Mouse (Mus musculus) heart, embryonic 13.5 days (tissue): ENCODE measurements around the gene Naa15. TPM values are rescaled to one million over a fixed set of nuclear protein-coding genes. Genes with fewer than 3 reads are reported as not detected.

Experiments
- ATAC-seq: fragments of 200-750 bp; cut with Nextera tagmentation; 2 replicates; pipeline ENCODE4 v1.8.0; 2017; ENCODE audit warnings: moderate TSS enrichment; ENCODE audit not compliant: insufficient number of reproducible peaks, low FRiP score, low TSS enrichment; ENCODE audit errors: extremely low read depth
- H3K27ac ChIP-seq: fragments of 300-500 bp; sonication (generic); replicated peaks from 2 replicates; pipeline ENCODE4 v1.5.1; 2015; ENCODE audit warnings: moderate library complexity, mild to moderate bottlenecking, inconsistent platforms
- H3K27me3 ChIP-seq: fragments of 300-500 bp; sonication (generic); replicated peaks from 2 replicates; pipeline ENCODE4 v1.6.1; 2015; ENCODE audit warnings: mild to moderate bottlenecking, inconsistent platforms
- H3K36me3 ChIP-seq: fragments of 300-500 bp; sonication (generic); 2 replicates; pipeline ENCODE4 v1.6.1; 2015; ENCODE audit warnings: mild to moderate bottlenecking, inconsistent platforms
- H3K4me1 ChIP-seq: fragments of 300-500 bp; sonication (generic); 2 replicates; pipeline ENCODE4 v1.6.1; 2015; ENCODE audit warnings: inconsistent platforms
- H3K4me2 ChIP-seq: fragments of 300-500 bp; sonication (generic); 2 replicates; pipeline ENCODE4 v1.6.1; 2015; ENCODE audit warnings: inconsistent platforms, mild to moderate bottlenecking, moderate library complexity
- H3K4me3 ChIP-seq: fragments of 300-500 bp; sonication (generic); 2 replicates; pipeline ENCODE4 v1.5.1; 2015; ENCODE audit warnings: moderate library complexity, mild to moderate bottlenecking, inconsistent platforms
- H3K9ac ChIP-seq: fragments of 300-500 bp; sonication (generic); 2 replicates; pipeline ENCODE4 v1.6.1; 2015; ENCODE audit warnings: inconsistent platforms, mild to moderate bottlenecking, moderate library complexity
- H3K9me3 ChIP-seq: fragments of 300-500 bp; sonication (generic); 2 replicates; pipeline ENCODE4 v1.6.1; 2016; ENCODE audit warnings: inconsistent platforms
- WGBS: fragments of 180-500 bp; shearing (Covaris S2); methylation state at CpG from one replicate; pipeline ENCODE4 v1.1.7; 2015; ENCODE audit warnings: mixed read lengths; 5-methylcytosine and 5-hydroxymethylcytosine counted together
- polyA plus RNA-seq: library from polyadenylated mRNA; unstranded; fragments of >200 nt; fragmentation: Nextera tagmentation; extraction: Ambion mirVana; gene quantifications from 2 replicates; pipeline ENCODE4 v1.2.1, GENCODE M21; 2015

Gene Naa15
- polyA plus RNA-seq, 1 experiment from 2014 or later = 35.7 TPM

DNA sequence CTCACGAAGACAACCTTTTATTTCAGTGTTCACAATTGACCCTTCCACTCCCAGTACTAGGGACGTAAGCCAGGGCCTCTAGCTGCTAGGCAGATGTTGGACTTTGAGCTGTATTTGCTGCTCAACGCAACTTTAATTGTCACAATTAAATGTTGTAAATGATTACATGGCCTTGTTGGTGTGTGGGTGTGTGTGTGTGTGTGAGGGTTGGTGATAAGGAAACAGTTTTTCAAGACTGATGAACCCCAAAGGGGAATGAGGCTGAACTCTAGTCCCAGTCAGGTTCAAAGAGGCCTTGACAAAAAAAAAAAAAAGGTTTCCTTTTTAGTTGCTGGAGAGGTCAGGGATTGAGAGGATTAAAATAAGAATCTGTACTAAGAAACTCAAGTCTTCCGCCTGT lies 102.5 kb downstream of the Naa15 start:
- H3K9me3 ChIP-seq = no peaks in the 10 kb centered on the region
- H3K9ac ChIP-seq = no peak overlapping the region
- no peak overlapping the region for H3K4me2 ChIP-seq
- peaks cover 57% of the 10 kb centered on the region for H3K36me3 ChIP-seq
- H3K4me1 ChIP-seq = no peaks in the 10 kb centered on the region
- H3K27me3 ChIP-seq = no peaks in the 10 kb centered on the region
- WGBS = 83% methylated on average over 4 of the region's 4 CpGs
- H3K27ac ChIP-seq = no peak overlapping the region
- ATAC-seq = no peak
- H3K4me3 ChIP-seq = no peak overlapping the region

DNA sequence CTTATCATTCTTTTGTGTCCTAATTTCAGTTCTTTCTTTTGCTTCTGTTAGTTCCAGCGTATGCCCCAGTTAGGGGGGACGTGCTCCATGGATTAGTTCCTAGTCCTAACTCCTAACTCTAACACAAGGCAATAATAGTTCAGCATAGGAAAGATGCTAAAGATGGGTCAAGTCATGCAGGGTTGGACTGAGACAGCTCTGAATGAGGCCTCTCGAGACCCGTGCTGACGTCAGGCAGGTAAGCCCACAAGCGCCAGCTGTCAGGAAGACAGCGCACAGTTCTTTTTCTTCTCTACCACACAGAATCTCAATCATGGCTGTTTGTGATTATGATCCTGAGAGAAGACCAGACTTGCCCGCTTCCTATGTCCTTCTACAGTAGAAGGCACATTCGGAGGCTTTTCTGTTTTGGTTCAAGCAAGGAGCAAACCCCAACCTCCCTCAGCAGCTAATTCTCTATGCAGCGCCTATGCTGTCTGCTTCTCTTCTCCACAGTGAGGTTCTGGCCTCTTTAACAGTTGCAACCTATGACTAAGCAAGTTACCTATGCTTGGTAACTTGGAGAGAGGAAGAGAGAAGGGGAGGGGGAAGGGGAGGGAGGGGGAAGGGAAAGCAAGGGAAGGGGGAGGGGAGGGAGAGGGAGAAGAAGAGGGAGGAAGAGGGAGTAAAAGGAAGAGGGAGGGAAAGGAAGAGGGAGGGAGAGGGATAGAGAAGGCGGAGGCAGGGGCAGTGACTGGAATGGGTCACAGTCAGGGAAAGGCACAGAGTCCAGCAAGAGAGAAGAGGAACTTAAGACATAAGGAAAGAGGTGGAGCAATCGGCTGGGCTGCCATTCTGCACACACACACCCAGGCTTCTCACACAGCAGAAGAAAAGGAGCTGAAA lies 103.2 kb downstream of the Naa15 start:
- Histone ChIP-seq H3K27ac (no peak overlapping the region), H3K4me3 (no peak overlapping the region), H3K9ac (no peak overlapping the region), H3K9me3 (no peaks in the 10 kb centered on the region), H3K27me3 (no peaks in the 10 kb centered on the region), H3K4me1 (no peaks in the 10 kb centered on the region), H3K36me3 (peaks cover 64% of the 10 kb centered on the region), H3K4me2 (0 out of 2 replicates have a peak overlapping the region, but pooled peaks have one; percentile 2)
- ATAC-seq = no peak
- WGBS = 75% methylated on average over 12 of the region's 12 CpGs

DNA sequence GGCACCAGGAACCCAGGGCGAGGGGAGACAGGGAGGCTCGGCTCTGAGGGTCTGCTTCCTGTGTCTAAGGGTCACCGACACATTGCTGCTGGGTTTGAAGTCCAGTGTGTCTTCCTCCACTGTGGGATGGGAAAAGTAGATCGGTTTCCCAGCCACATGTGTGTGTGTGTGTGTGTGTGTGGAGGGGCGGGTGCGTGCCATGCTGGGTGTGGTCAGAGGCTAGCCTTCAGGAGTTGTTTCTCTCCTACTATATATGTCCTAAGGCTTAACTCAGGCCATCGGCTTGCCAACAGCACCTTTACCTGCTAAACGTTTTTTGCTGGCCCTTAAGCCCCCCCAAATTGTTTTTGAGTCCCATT lies 103.8 kb downstream of the Naa15 start:
- H3K36me3 ChIP-seq = peaks cover 70% of the 10 kb centered on the region
- no peak for ATAC-seq

DNA sequence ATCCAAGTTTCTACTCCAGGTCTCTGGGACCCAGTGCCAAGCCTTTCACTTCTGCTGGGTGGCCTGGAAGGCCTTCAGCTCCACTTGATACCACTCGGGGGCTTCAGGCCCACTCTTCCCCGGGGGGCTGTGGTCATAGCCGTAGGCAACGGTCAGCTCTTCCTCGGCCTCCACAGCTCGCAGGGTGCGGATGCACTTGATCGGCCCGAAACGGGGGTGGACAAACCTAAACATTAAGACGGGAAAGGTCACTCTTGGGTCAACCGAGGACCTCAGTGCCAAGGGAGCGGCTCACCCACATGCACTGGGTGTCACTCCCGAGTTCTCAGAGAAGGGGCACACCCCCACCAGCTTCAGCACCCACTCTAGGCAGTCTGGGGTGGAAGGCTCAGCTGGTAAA lies 106.3 kb downstream of the Naa15 start:
- H3K27ac ChIP-seq = no peak overlapping the region
- no peak for ATAC-seq
- 83% methylated on average over 14 of the region's 14 CpGs for WGBS
- peaks cover 86% of the 10 kb centered on the region for H3K36me3 ChIP-seq
- H3K9me3 ChIP-seq = no peaks in the 10 kb centered on the region
- no peaks in the 10 kb centered on the region for H3K4me1 ChIP-seq
- no peaks in the 10 kb centered on the region for H3K27me3 ChIP-seq
- no peak overlapping the region for H3K4me2 ChIP-seq
- no peak overlapping the region for H3K4me3 ChIP-seq
- H3K9ac ChIP-seq = no peak overlapping the region

More for the DNA sequence above, 103.8 kb downstream of the Naa15 start:
- Histone ChIP-seq H3K9me3 (no peaks in the 10 kb centered on the region), H3K27me3 (no peaks in the 10 kb centered on the region), H3K4me1 (no peaks in the 10 kb centered on the region), H3K4me3 (no peak overlapping the region), H3K4me2 (0 out of 2 replicates have a peak overlapping the region, but pooled peaks have one; percentile 2), H3K27ac (no peak overlapping the region), H3K9ac (no peak overlapping the region)
- WGBS = 71% methylated on average over 8 of the region's 8 CpGs

DNA sequence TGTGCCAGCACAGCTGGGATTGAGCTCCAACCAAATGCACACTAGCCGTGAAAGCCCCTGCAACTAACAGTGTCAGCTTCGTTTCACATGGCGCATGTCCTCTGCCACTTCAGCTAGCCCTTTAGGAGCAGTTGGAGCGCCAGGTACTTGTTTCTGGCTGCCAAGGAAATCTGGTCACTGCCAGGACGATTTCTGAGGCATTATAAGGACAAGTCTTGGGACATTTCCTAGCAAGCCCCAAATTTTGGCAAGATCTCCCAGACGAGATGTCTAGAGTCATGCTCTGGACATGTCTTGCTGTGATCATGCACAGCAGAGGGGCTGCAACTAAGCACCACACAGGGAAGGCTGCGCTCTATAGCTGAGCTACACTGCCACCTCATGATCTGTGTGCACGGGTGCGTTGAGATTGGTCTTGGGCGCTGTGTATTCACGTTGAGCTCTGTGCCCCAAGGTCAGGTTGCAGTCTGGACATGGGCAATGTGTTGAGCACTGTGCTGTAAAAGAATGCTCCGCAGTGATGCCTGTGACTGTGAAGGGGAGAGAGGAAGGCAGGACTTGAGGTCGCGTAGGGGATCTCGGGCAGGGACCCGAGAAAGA lies 110.3 kb downstream of the Naa15 start:
- ATAC-seq = no peak
- Histone ChIP-seq H3K27me3 (no peaks in the 10 kb centered on the region), H3K27ac (no peak overlapping the region), H3K4me1 (no peaks in the 10 kb centered on the region), H3K4me3 (no peak overlapping the region), H3K9ac (no peak overlapping the region), H3K4me2 (no peak overlapping the region), H3K36me3 (peaks cover 98% of the 10 kb centered on the region), H3K9me3 (no peaks in the 10 kb centered on the region)
- 81% methylated on average over 16 of the region's 16 CpGs for WGBS

Other genes with a start within 250 kb of the Naa15 start
- gene Noct, start 190.7 kb upstream of the Naa15 start, polyA plus RNA-seq = 8.5 and 8.6 TPM in 2 replicates
- gene Elf2, start 74.5 kb upstream of the Naa15 start, polyA plus RNA-seq = 50.7 and 57.8 TPM in 2 replicates
- gene Mgarp, start 18.4 kb upstream of the Naa15 start, polyA plus RNA-seq = 11.7 and 12.2 TPM in 2 replicates
- 1,322 and 1,484 TPM in 2 replicates for gene Ndufc1, start 6.2 kb upstream of the Naa15 start, polyA plus RNA-seq
- 13.6 TPM in 2 replicates for gene Rab33b, start 68.8 kb downstream of the Naa15 start, polyA plus RNA-seq
- gene Setd7, start 145.7 kb downstream of the Naa15 start, polyA plus RNA-seq = 3.8 and 5.8 TPM in 2 replicates
- 2.4 and 3.8 TPM in 2 replicates for gene Mgst2, start 245.2 kb downstream of the Naa15 start, polyA plus RNA-seq